Mouse (Mus musculus) G1E (cell line): ENCODE measurements at regions not wholly inside any gene's neighbourhood (a gene's known extent, or its start where the extent isn't known, plus 50 kb on each side); places are given as distances from the start of the nearest gene placed in this dataset.

Experiments
- ATAC-seq: 2 replicates; pipeline ENCODE4 v1.8.0; 2016; ENCODE audit warnings: mild to moderate bottlenecking; ENCODE audit not compliant: insufficient number of reproducible peaks, poor library complexity, low FRiP score, severe bottlenecking; ENCODE audit errors: extremely low read depth
- DNase-seq: peaks from one replicate; pipeline ENCODE4 v3.0.0; 2012; ENCODE audit warnings: low spot score
- H3K27me3 ChIP-seq: 2 replicates; pipeline ENCODE4 v1.6.1; 2012; ENCODE audit warnings: mild to moderate bottlenecking, low read length, inconsistent platforms; ENCODE audit not compliant: insufficient read depth
- H3K36me3 ChIP-seq: replicated peaks from 2 replicates; pipeline ENCODE3; 2012; ENCODE audit warnings: mild to moderate bottlenecking, inconsistent platforms
- H3K4me1 ChIP-seq: 2 replicates; pipeline ENCODE4 v1.6.1; 2012; ENCODE audit warnings: low read depth, low read length, inconsistent platforms, mixed read lengths; ENCODE audit not compliant: insufficient read depth
- H3K4me3 ChIP-seq: 2 replicates; pipeline ENCODE4 v1.5.1; 2012; ENCODE audit warnings: low read depth, mild to moderate bottlenecking, inconsistent platforms, low read length, moderate library complexity, mixed read lengths
- H3K9me3 ChIP-seq: replicated peaks from 2 replicates; pipeline ENCODE4 v1.6.1; 2012; ENCODE audit warnings: inconsistent platforms
- CTCF ChIP-seq: IDR thresholded peaks from 2 replicates; pipeline ENCODE4 v1.5.1; 2012; ENCODE audit warnings: low read depth, low read length, inconsistent platforms, mixed read lengths
- GATA1 ChIP-seq: IDR thresholded peaks from 2 replicates; pipeline ENCODE4 v1.6.1; 2012; ENCODE audit warnings: borderline replicate concordance, low read length, inconsistent platforms, mixed read lengths
- GATA2 ChIP-seq: IDR thresholded peaks from 2 replicates; pipeline ENCODE4 v1.6.1; 2012; ENCODE audit warnings: low read depth, low read length, inconsistent platforms, borderline replicate concordance
- POLR2AphosphoS5 ChIP-seq: IDR thresholded peaks from 2 replicates; pipeline ENCODE4 v1.6.1; 2012; ENCODE audit warnings: low read depth, low read length, inconsistent platforms; ENCODE audit not compliant: insufficient replicate concordance
- TAL1 ChIP-seq: conservative IDR thresholded peaks from 2 replicates; pipeline ENCODE4 v1.6.1; 2012; ENCODE audit warnings: low read depth, low read length, inconsistent platforms, mixed read lengths

DNA sequence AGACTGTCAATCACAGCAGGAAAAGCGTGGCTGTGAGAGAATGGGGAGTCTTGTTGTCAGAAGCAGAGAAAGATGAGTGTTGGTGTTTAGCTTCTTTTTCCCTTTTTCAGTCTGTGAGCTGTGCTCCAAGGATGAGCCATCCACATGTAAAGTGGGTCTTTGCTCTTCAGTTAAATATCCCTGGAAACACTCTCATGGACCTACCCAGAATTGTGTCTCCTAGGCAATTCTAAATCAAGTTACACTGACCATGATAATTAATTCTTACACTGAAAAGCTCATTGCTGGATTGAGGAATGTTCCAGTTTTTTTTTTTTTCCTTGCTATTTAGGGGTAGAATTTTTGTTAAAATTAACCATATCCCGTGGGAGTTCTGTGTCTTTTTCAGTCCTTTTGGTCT, 104.6 kb upstream of the Arpp21 start:
- ATAC-seq (no peak), DNase-seq (no peak)
- H3K36me3 ChIP-seq: no peaks in the 10 kb centered on the region
- TF ChIP-seq GATA2: no peak
- no peak for TF ChIP-seq POLR2AphosphoS5
- no peaks in the 10 kb centered on the region for H3K4me1 ChIP-seq
- no peak overlapping the region for H3K4me3 ChIP-seq
- no peaks in the 10 kb centered on the region for H3K27me3 ChIP-seq
- no peaks in the 10 kb centered on the region; the same call in 1 of the 2 replicates for H3K9me3 ChIP-seq

DNA sequence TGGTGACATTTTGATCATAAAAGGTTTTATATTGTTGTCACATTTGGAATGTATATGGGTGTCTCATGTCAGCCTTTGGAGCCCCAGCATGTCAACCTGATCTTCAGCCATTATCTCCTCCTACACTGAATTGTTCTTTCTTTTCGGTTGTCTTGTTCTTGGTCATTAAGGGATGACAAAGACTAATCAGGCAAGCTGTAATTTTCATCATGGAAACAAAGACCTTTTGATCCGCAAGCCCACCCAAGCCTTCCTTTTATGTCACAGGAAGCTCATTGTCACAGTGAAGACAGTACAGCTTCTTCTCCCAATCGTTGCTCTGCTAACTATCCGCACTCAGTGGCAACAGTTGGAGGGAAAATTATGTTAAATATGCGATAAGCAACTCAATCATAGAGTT, 84.3 kb upstream of the Arpp21 start:
- no peaks in the 10 kb centered on the region for H3K4me1 ChIP-seq
- TF ChIP-seq CTCF: no peak
- TF ChIP-seq POLR2AphosphoS5: no peak
- no peak for TF ChIP-seq TAL1
- no peak for TF ChIP-seq GATA1
- TF ChIP-seq GATA2: no peak
- peaks cover 4% of the 10 kb centered on the region; the same call in 1 of the 2 replicates for H3K9me3 ChIP-seq
- ATAC-seq: no peak
- no peaks in the 10 kb centered on the region for H3K27me3 ChIP-seq
- H3K4me3 ChIP-seq: no peak overlapping the region
- no peak for DNase-seq
- no peaks in the 10 kb centered on the region for H3K36me3 ChIP-seq

DNA sequence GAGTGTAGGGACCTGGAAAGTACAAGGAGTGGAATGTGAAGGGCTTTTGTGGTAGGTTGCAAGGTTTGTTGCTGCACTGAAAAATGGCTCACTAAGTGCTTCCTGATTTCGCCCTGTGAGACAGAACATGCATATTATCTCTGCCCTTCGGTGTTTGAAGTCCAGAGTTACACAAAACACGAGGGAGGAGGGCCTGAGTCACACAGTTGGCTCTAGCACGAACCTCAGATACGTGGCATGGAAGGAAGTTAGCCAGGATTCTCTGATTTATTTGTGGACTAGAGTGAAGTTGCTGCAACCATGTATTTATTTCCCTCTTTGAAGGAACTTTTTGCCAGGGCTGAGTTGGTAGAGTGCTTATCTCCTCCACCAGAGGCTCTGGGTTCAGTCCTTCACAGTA, 73.2 kb upstream of the Arpp21 start:
- H3K9me3 ChIP-seq: peaks cover 11% of the 10 kb centered on the region
- no peaks in the 10 kb centered on the region for H3K4me1 ChIP-seq
- DNase-seq (no peak), ATAC-seq (no peak)
- no peak overlapping the region for H3K4me3 ChIP-seq
- no peaks in the 10 kb centered on the region for H3K27me3 ChIP-seq
- H3K36me3 ChIP-seq: no peaks in the 10 kb centered on the region
- no peak for TF ChIP-seq CTCF

DNA sequence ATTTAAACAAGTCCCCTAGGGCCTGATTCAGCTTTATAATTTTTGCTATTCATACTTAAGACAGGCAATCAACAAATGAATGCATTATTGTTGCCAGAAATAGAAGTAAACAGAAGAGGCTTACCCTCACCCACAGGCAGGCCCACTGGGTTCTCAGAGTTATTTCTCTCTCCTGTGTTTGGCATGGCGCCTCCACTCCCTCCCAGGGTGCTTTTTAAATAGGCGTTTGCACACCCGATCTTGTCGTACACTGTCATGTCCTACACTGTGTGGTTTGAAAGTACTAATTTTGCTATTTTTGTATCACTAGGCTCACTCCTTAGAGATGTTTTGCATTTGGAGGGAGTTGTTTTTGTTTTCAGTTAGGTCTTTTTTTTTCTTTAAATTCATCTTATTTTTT, 72.1 kb upstream of the Arpp21 start:
- H3K4me1 ChIP-seq: no peaks in the 10 kb centered on the region
- TF ChIP-seq POLR2AphosphoS5 (no peak), GATA1 (no peak), CTCF (no peak), GATA2 (no peak), TAL1 (no peak)
- DNase-seq: no peak

DNA sequence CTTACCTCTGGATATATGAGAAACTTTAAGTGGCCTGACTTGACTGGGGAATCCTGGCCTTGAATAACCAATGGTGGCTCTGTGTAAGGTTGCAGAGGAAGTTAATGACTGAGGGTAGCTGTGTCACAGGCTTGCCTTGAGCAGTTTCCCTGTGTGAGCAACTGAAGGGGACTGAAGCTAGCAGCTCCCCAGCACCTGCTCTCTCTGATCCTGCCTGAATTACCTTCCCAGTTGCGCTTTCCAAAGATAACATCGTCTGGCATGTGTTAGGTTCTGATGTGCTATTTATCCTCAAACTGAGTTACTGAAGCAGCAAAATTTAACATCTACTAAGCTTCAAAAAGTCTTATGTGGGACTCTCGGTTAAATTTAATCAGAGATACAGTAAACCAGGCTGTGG, 56.1 kb upstream of the Arpp21 start:
- DNase-seq: no peak
- Histone ChIP-seq H3K36me3 (no peaks in the 10 kb centered on the region), H3K27me3 (no peaks in the 10 kb centered on the region), H3K9me3 (peaks cover 9% of the 10 kb centered on the region; the same call in 1 of the 2 replicates), H3K4me3 (no peak overlapping the region), H3K4me1 (no peaks in the 10 kb centered on the region)
- no peak for ATAC-seq
- TF ChIP-seq TAL1 (no peak), POLR2AphosphoS5 (no peak), GATA1 (no peak)

More for the DNA sequence above, 72.1 kb upstream of the Arpp21 start:
- Histone ChIP-seq H3K4me3 (no peak overlapping the region), H3K9me3 (peaks cover 11% of the 10 kb centered on the region), H3K36me3 (no peaks in the 10 kb centered on the region), H3K27me3 (no peaks in the 10 kb centered on the region)
- no peak for ATAC-seq
